Mouse (Mus musculus) monocyte, adult 2 months (primary cell): ENCODE data around the gene Ttc28.

Experiments
- DNase-seq, 2 experiments: peaks; one replicate each; pipeline ENCODE4 v3.0.0; 2022; ENCODE audit warnings: low spot score in 2 of 2, low read depth in 1 of 2

Gene Ttc28

DNA sequence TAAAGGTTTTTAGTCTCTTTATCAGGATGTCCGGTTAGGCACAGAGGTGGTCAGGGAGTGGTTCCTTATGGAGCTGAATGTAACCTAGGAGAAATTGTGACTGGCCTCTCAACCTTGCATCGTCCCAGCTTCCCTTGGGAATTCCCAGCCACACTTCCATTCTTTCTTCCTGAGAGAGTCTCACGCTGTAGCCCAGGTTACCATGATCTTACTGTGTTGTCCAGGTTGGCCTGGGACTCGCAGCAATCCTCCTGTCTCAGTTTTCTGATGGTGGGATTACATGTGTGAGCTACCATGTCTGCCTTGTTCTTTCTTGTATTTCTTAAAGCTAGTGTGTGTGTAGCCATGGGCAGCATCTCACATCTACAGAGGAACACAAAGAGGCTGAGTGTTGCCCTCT is 206.2 kb downstream of the Ttc28 start:
- no peak for DNase-seq

DNA sequence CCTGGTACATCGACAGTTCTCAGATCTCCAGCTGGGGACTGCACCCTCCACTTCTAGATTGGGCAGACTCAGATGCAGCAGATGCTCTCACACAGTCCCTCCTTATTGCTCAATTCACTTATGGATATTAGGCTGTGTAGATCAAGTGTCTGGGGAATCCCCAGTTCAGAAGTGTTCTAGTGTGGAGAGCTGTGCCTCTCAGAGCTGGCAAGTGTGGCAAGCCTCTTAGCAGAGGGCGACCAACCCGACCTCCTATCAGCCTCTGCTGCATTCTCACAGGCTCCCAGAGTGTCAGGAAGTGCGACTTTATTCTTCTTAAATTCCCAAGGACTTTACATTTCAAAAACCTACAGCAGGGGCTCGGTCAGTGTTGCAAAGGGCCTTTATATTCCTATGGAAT is 217.1 kb downstream of the Ttc28 start:
- DNase-seq = no peak

DNA sequence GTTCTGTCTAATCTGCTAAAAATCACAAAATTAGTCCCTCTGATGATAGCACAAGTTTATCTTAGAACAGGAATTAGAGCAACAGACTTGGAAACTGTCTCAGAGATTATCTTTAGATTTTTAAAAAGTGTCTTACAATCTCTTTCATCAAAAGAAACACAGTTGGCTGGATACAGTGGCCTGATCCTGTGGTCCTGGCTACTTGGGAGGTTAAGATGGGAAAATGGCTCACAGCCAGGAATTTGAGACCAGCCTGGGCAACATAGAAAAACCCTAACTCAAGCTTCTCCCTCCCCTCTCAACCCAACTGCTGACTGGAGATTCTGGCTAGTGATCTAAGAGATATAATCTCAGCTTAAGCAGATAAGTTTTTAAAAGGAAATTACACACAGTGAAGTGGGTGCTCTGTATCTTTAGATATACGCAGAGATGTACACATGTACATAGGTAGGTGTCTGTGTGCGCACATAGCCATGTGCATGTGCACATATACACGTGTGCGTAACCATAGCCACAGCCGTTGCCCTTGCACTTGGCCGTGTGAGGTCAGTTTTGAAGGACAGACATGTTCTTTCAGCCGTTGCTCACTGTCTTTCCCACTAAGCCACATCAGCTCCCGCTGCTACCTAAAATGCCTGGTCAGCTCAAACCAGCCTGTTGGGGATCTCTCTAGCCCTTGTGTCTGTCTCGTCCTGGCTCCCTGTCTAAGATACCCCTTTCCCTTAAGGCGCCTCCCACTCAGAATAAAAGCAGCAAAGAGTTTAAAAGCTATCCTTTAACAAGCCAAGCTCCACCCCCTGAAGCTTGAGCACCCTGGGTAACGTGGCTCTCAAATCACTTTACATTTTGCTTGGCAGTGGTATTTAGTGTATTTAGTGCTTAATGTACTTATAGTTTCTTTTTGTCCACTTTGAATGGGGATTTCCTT is 217.9 kb downstream of the Ttc28 start:
- no peak for DNase-seq

DNA sequence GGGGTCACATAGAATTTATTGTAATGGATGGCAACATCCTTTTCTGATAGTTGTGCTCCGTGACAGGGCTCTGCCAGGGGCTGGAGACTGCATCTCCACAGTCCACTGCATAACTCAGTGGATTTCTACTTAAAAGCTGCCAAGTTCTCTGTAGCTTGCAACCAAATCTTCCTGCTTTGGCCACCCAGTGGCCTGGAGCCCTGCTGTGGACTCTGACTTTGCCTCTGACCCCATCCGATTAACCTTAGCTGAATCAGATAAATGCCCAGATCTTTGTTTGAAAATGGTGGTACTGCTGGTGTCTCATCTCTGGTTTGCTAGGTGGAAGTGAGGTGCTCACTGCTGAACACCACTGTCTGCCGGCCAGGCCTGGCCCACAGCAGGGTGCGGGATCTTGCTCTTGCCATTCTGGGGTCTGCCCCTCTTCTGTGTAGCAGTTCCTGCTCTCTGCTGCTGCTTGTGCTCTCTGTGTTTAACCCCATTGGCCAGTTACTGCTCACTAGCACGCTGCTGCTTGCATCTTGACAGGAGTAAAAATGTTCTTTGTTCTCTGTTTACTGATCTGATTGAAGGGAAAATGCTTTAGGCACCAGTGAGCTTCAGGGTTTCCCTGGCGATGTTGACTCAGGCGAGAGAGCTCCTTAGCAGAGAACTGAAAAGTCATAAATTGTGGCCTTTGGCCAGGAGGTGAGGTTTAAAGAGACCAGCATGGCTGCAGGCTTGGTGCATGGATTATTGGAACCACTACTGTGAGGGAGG is 219.1 kb downstream of the Ttc28 start:
- DNase-seq = no peak

DNA sequence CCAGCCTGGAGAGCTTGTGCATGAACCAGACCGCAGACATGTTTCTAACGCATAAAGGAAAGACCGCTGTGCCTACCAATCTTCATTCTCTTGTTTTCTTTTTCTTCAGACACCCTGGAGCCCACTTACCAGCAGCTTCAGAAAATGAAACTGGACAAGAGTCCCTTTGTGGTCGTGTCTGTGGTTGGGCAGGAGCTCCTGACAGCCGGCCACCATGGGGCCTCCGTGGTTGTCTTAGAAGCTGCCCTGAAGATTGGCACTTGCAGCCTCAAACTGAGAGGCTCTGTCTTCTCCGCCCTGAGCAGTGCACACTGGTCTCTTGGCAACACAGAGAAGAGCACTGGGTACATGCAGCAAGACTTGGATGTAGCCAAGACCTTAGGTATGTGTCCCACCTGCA is 221.0 kb downstream of the Ttc28 start:
- no peak for DNase-seq

DNA sequence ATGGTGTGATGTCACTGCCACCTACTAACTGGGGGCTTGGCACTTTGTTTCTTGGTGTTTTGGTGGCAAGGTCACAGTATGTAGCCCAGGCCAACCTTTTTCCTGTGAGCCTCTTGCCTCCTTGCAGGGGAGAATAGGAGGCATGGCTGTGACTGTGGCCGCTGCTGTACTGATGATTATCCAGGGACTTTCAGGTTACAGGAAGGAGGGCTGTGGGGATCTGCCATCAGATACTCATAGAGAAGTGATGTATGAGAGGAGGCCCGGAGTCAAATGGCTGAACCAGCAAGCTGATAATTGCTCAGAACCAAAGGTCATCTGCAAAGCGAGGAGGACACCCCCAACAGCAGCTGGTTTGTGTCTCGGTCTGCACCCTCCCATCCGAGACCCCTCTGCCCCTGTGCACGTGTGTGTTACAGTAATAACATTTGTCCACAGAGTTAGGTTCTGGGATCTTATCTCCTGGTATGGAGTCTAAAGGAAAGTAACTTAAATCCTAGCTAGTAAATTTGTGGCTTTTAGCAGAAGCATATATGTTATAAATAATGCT is 221.9 kb downstream of the Ttc28 start:
- no peak for DNase-seq

DNA sequence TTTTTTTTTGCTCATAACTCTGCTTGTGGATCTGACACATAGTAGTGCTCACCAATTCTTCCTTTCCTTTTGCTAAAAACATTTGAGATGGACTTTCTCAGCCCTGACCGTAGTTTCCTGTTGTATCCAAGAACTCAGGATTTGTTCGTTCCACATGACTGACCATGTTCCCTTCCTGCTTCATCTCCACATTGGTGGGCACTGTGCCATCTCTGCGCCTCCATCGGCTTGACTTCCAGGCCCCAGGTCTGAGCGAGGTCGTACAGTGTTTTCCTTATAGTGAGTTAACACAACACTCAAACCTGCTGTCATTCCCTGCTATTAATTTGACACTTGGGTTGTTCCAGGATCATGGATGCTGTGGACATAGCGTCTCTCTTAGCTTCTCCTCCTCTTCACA is 225.2 kb downstream of the Ttc28 start:
- no peak for DNase-seq

DNA sequence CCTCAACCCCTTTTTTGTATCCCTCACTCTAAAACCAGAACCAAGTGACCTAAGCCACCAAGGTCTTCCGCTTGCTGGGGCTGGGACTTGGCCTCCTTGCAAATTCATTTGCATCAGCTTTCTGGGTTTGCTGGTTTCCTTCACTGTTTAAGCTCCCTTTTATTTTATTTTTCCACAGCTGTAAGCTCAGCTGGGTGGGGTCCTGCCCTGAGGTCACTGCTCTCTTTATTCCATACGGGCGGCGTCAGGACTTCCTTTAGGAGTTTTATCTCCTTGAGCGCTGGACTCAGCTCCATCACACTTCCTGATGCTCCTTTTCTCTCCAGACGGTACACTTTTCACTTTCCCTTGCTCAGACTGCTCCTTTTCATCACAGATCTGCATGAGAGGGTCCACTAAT is 231.8 kb downstream of the Ttc28 start:
- no peak for DNase-seq

DNA sequence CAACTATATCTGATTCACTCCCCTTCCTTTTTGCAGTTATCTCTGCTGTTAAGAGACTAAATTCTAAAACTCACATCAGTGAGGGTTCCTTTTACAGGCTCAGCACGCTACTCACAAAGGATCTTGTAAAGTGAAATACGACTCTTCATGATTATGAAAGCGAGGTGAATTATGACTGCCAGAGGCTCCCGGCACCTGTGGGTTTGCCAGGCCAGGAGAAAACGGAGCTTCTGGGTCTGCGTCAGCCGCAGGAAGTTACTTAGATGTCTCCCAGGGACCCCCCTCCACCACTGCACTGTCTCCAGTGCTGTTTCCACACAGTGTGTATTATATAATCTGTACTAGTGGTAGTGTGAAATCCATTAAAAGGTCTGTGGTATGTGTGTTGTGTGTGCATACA is 233.6 kb downstream of the Ttc28 start:
- no peak for DNase-seq

DNA sequence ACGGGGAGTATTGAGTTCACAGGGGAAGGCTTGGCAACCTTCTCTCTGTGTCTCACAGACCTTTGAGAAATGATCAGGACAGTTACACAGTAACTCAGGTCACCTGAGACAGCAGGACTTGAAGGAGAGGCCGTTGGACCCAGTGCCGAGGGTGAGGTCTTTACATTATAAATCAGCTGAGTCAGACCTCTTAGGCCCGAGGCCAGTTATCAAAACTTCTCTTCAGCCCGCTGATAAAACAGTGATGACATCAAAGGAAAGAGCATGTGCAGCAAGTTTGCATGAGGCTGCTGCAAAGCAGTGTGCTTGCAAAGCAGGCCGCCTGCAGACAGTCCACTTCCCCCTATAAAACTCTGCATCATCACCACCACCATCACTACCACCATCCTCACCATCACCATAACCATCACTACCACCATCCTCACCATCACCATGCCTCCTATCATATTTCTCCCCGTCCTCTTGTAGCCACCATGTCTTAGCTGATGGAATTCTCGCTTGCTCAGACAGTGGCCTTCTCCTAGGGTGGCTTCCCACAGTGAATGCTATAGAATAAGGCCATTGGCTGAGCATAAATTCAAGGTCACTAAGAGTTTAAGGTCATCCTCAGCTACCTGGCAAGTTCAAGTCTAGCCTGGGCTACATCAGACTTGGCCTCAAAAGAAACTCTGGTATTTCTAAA is 234.2 kb downstream of the Ttc28 start:
- DNase-seq = no peak

DNA sequence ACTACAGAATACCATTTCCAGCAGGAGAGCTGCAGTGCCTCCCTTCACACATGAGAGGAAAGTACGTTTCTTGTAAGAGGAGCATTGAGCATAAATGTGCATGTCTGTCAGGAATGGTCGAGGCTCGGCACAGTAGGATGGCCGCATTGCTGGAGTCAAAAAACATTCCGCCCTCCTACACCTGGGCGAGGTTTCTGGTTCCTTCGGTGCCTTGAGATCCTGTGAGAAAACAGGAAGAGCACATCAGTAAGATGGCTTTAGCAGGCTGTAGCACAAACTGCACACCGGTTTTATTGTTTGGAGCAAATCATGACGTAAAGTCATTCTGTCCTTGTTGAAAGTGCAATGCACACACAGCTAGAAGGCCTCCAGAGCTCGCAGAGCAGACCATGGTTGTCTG is 235.0 kb downstream of the Ttc28 start:
- no peak for DNase-seq

DNA sequence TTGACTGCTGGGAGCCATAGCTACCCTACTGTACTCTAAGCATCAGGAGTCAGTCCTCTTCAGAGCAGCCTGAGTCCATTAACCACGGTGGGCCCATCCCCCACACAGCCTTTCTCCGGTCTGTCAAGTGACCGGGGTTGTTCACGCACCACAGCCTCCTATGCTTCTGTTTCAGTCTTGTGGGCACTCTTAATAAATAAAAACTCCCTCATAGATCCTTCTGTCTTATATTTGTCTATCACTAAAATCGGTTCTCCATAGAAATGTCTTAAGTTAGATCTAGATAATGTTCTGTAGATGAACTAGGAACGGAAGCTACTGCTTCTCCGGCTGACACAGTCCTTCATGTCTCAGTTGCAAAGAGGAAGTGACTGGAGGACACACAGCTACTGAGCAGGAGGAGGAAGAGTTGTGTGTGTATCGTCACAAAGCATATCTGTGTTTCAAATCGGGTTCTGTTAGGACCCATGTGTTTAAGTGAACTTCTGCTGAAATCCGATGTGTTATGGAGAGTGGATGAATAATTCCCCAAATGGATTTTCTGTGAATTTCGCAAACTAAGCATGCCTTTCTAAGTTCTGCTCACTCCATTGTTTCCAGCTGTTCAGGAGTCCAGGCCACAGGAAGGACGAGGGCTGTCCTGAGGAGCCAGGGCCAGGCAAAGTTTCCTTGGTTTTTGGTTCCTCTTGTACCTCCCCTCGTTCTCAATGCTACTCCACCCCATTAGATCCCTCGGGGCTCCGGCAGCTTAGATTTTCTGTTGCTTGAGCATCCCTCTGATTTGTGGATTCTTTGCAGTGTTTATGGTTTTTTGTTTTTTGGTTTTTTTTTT is 236.1 kb downstream of the Ttc28 start:
- no peak for DNase-seq

DNA sequence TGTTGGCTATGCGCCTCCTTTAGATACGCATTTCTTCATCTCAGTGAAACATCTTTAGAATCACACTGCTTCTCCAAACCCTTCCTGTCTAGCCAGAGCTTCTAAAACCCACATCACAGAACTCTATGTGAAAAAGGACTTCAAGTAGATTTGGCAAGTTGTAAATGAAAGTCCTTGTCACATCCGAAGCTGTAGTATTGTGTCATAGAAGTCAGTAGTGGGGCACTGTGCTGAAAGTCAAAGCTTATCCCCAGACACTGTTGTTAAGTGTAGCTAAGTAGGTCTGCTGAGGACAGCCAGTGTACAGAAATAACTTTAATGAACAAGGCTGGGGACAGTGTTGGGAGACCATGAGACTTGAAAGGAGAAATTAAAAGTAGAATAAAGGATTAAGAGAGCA is 240.2 kb downstream of the Ttc28 start:
- no peak for DNase-seq

DNA sequence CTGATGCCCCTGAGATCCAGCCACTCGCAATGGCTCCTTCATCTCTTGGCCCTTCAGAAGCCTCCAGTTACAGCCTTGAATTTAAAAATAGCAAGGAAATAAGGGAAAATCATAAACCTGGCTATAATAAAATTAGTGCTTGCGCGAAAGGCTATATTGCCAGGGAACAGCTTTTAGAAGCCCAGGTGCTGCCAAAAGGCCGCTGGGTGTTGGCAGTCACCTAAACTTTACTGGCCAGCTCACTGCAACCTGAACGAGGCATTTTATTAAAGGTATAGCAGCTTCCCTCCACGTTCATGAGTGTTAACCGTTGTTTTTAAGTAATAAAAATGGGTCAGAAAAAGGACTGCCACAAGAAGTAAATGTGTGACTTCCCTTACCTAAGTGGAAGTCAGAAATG is 240.7 kb downstream of the Ttc28 start:
- DNase-seq = no peak

DNA sequence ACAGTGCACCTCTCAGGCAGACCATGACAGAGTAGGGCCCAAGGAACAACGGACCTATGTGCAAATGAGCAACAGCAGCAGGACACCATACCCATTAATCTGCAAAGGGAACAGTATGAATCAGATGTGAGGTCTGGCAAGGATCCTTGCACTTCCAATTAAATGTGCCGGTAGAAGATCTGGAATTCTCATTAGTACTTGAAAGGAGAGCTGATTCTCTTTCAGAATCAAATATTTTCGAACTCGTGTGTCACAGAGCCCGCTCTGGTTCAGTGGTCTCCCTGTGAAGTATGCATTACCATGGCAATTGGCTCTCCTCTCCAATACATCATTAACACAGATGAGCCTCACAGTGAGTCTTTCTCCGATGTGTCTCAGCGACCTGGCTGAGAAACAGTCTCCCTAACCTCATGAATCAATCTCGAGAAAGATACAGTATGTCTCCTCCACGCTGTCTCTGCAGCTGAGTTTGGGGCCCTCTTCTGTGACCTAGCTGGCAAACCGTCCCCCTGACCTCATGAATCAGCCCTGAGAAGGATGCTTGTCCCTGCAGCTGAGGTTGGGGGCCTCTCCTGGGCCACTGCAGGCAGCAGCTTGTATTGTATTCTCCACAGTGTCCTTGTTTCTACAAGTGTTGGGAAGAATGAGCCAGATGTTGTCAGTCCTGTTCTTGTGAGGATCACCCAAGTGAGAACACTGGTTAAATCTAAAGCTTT is 241.3 kb downstream of the Ttc28 start:
- no peak for DNase-seq

DNA sequence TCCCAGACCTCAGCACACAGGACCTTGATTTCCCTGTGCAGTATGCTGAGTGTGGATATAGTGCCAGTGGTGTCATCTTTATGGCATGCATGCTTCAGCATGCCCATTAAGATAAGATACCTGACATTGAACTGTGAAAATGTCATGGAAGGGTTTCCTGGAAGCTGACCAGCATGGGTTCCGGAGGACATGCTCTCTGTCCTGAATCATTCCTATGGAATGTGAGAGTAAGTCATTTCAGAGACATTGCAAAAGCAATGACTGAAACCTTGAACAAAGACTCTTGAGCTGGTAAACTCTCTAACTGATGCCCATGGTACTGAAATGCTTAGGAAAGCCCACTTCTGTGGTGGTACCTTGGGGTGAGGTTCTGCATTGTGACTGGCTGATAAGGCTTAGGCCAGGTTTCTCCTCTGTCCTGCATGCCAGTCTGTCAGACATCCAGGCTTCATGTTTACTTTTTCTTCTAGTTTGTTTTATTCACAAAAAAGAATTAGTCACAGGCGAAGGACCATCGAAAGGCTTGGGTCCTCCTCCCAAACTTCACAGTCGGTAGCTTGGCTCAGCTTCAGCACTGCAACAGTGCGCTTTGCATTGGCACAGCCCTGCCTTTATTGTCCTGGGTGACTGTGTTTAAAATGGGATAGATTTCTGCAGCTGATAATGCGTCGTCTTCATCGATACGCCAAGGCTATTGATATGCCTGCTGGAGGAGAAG is 242.9 kb downstream of the Ttc28 start:
- no peak for DNase-seq

DNA sequence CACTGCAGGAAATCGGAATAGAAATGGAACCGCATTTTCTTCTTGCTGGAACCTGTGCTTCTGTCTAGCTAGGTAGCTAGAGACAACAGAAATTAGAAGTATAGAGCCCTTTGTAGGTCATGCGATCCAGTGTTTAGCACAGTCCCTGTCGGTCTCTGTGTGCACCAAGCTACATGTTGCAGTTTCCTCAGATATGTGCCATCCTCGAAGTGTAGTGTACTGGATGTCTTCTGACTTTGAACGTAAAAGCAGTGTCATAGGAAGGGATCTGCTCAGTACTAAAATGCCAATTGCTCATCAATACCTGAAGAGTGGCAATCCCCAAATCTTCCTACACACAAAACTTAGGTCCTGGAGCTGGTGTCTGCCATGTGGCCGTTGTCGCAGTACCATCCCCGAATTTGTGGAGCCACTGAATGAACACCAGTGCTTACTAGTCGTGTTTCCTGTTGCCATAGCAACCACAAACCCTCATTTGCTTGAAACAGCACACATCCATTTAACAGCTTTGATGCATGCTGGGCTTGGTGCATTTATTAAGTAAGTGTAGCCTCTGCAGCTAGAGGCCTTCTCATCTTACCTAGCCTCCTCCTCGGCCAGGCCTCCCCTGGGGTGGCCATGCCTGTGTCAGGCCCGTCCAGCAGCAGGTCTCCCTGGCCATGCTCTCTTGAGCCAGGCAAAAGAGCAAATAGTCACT is 243.6 kb downstream of the Ttc28 start:
- DNase-seq = no peak

DNA sequence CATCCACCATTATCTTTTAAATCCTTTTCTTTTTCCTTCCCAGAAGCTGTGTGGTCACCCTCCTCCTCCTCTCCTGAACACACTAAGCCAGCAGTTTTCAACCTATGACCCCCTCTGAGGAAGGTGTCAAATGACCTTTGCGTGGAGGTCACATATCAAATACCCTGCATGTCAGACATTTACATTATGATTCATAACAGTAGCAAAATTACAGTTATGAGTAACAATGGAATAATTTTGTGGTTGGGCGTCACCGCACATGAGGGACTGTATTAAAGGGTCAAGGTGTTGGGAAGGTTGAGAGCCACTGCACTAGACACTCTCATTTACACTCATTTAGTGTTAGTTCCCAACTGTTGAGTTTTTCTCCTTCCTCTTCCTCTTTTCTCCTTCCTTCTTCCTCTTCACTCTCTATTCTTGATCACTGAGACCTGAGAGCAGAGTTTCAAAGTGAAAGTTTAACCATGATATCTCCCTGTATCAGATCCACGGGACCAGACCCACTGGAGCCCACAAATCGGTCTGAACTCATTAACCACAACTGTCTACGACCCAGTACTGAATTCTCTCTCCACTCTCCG is 245.1 kb downstream of the Ttc28 start:
- DNase-seq = no peak
